Mouse (Mus musculus): ENCODE measurements at regions not wholly inside any gene's neighbourhood (a gene's known extent, or its start where the extent isn't known, plus 50 kb on each side); places are given as distances from the start of the nearest gene placed in this dataset.

DNA sequence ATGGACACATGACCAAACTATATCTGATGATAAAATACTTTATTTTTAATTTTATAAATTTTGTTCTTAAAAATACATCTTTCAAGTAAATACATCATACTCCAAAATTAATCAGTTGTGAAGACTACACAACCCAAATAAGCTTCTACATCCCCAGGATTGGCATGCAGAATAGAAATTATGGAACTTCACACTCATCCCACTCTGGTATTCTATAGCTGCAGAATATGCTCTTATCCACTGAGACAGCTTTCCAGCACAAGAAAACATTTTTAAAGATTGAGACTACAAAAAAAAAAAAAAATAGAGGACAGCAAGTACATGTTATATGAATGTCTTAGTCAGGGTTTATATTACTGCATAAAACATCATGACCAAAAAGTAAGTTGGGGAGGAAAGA lies 94.4 kb downstream of the Gm11232 start:
- no peak for DNase-seq (ENCODE audit: low spot score in 2 of 2)

DNA sequence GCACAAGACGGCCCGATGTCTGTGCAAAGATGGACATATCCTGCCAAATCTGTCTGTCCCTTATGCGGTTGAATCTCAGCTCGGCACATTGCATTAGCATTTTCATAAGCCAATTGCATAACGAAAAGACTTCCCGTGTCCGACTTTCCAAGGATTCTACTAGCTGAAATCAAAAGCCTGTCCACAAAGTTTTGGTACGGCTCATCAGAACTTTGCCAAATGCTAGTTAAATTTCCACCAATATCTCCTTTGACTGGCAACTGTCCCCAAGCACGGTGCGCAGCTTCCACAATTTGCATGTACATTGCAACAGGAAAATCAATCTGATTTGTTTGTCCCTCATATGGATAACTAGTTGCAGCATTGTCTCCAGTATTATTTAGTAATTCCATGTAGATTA lies 117.2 kb downstream of the Gm11232 start:
- no peak for DNase-seq (ENCODE audit: low spot score in 2 of 2)

DNA sequence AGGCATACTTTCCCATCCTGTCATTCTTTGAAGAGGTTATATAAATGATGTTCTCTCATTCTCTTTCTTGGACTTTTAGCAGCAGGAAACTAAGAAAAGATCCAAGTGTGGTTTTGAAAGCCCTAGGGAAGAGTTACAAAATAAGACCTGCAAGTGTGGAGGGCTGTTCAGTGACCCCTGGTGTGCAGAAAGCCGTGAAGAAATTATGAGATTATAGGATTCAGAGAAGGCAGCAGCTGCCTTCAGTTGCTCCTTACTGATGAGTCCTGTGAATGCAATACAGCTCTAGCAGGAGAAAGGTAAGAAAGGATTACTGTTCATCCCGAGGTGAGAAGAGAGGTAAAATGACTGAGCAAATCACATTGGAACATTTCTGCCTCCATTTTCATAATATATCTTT lies 130.7 kb downstream of the Gm11232 start:
- DNase-seq (ENCODE audit: low spot score in 2 of 2): no peak

GRCm38 (mm10) chr4:71626626-71627025 lies 131.1 kb downstream of the Gm11232 start:
- DNase-seq (ENCODE audit: low spot score in 2 of 2): no peak

- DNase-seq (ENCODE audit: low spot score in 2 of 2): no peak
Measured at GRCm38 (mm10) chr4:71624771-71625170, 133.0 kb downstream of the Gm11232 start.

DNA sequence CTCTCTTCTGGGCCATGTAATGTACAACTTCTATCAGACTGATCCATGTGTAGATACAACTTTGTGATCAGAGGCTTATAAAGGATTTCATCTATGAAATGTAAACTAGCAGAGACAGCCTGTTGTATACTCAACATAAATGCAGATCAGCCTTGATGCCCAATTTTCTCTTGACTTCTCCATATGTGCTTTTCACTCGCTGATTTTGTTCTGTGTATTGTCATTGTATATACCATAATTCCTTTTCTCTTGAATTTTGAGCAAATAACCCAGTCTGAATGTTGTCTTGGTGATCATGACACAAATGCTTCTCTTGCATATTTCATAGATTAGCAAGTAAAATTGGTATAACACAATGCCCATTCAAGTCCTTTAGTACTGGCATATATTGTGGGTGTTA lies 144.0 kb downstream of the Gm11232 start:
- no peak for DNase-seq (ENCODE audit: low spot score in 2 of 2)

DNA sequence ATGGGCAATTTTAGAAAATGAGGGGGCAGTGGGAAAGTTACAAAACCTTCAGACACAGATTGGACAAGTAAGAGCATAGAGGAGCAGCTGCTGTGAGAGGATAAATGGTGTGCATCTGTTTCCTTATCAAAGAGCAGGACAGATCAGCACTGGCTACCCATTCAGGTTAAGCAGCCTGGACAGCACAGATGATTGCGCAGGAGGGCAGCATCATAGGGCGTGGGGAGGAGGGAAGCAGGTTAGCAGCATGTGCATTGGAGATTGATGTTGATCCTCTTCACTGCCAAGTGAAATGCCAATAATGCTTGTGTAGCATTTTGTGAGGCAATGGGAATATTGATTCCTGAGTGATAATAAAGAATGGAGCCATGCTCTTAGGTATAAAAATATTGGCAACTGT lies 171.9 kb downstream of the Gm11232 start:
- DNase-seq (ENCODE audit: low spot score in 2 of 2): no peak

DNA sequence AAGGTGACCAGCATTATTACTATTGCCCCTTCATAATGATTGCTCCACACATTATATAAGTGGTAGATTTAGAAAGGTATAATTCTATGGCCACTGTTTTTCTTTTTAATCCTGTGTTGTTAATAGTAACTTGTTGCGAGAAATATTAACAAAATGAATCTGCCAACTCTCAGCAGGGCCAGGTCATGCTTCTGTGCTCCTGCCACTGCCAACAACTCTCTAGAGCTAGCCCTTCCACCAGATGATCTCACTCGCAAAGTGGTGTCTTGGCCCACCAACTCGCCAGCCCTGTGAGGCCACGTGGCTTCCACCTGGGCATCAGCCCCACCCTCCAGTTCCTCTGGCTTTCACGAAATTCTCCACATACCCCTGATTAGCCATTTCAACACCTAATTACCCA lies 197.1 kb downstream of the Gm11232 start:
- DNase-seq (ENCODE audit: low spot score in 2 of 2): no peak

- no peak for DNase-seq (ENCODE audit: low spot score in 2 of 2)
Measured at GRCm38 (mm10) chr4:71539200-71539599, 218.6 kb downstream of the Gm11232 start.

DNA sequence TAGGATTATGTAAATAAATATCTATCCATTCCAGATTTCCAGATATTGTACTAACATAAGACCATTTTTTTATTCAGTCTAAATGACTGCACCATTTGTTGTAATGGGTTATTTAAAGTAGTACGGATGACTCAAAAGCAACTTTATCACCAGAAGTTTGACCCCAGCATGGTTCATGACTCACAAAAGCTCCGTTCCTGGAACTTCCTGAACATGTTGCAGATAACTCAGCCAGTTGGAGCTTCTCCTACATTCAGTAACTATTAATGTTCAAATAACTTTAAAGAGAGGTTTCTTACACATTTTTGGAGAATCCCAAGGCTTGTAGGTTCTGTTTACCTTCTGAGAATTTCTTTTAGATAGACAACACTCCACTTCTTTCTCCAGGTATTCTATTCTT lies 219.8 kb downstream of the Gm11232 start:
- DNase-seq (ENCODE audit: low spot score in 2 of 2): no peak

DNA sequence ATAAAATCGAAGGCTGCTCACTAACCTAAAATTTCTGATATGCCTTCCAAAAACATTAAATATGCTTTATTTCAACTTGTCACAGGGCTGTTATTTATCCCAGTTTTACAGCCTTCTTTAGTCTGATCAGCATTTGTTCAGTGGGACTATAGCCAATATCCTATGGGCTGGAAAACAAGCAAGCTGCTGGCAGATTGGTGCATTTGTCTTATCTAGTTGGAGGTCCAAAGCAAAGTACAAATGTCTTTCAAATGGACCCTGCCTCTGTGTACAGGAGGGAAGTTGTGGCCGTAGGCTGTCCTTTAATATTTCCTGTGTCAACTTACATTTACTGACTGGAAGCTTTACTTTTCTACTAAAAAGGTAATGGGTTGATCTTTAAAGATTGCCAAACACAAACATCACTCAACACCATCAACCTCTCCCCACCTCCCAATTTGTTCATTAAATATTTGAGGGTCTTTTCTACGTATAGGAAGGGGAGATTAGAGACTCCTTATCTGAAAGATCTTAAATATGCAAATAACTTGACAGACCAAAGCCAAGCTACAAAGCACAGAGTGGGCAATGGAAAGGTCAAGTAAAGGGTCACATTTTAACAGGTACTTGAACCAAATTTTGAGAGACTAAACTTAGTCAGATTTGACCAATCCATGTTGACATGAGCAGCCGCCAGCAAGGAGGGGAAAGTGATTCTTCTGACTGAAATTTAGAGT lies 233.4 kb downstream of the Gm11232 start:
- no peak for DNase-seq (ENCODE audit: low spot score in 2 of 2)

DNA sequence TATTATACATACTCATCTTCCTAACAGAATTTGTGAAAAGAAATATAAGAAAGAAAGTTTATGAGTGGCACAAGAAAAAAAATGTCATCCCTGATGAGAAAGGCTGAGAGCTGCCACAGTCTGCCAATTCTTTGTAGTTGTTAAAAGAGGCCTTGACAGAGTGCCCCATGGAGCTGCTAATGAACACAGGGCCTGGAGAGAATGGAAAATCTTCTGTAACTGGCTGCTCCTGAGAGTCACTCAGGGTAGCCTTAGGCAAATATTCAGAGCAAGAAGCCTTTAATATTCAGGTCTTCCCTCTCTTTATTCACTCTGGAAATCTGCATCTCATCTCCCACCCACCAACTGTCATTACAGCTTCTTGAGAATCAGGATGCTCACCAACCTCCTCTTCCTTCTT lies 237.0 kb downstream of the Gm11232 start:
- no peak for DNase-seq (ENCODE audit: low spot score in 2 of 2)

DNA sequence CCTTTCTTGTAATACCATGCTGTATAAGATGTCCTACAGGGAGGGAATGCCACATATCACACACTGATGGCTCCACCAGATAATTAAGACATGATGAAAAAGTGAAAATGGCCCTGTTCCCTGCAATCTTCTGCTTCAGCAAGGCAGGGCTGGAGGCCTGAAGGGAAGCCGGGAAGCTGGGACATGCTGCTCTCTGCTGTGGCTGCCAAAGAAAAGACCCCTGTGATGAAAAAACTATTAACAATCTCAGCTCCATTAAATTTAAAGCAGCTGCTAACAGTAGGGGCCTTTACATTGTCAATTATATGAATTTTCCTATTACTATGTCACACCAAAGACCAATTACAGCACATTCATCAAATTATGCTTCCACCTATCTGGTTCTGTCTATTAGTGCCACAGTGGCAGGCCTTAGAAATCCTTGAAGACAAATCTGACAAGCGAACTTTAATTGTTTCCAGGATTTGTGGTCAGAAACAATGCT lies 239.8 kb downstream of the Gm11232 start:
- peak; percentile 22 to 47 for DNase-seq (ENCODE audit: low spot score in 2 of 2)

DNA sequence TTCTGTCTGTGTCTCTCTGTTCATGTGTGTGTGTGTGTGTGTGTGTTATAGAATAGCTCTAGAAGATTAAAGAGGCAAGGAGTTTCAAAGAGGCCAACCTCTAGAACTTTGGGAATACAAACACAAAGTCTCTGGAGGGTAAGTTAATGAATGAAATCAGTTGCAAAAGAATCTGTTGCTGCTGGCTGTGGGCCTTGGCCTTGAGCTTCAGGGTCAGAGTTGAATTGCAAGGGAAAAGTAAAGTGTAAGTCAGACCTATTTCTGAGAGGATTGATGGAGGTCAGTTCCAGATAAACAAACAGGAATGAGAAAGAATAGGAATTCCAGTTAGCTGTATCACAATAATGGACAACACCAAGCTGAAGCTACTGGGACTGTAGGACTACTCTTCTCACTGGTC lies 250.9 kb downstream of the Gm11232 start:
- DNase-seq (ENCODE audit: low spot score in 2 of 2): no peak

DNA sequence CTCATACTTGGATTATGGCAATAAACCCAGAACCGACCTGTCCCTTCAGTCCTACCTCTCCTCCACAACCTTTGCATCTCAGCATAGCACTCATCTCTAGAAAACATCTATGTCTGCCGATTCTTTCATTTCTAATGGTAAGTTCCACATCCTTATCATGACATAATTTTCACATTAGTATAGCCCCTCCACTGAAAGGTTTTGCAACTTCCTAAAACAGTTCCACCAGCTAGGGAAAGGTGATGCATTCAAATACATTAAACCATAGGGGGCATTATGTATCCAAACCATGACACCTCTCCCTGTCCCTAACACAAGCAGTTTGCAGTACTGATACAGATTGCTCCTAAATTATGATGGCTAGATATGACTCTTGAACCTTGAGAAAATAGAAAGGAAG lies 268.0 kb downstream of the Gm11232 start:
- no peak for DNase-seq (ENCODE audit: low spot score in 2 of 2)

DNA sequence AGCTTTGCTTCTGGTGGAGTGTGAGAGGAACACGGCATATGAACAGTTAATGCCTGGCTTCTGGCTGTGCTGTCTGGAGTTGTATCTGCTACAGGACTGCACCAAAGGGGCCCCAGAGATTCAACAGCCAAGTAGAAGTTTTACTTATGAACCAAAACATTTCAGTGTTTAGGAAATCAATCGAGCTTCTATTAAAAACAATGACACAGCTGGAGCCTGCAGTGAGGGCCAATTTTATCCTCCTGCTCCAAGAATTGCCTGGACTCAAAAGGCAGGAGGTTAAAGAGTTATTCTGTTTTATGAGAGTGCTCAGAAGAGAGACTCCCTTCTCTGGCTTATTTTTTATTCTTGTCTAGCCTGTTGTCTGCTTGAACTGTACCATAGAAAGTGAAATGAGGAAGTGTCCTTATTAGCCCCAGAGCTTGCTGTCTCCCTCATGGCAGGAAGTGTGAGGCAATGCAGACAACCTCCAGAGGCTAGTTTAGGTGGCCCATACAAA lies 269.1 kb downstream of the Gm11232 start:
- DNase-seq (ENCODE audit: low spot score in 2 of 2): no peak

GRCm38 (mm10) chr4:71488059-71488458 lies 269.7 kb downstream of the Gm11232 start:
- DNase-seq (ENCODE audit: low spot score in 2 of 2): no peak

GRCm38 (mm10) chr4:71480960-71481359 lies 276.8 kb downstream of the Gm11232 start:
- DNase-seq (ENCODE audit: low spot score in 2 of 2): no peak

- no peak for DNase-seq (ENCODE audit: low spot score in 2 of 2)
Measured at GRCm38 (mm10) chr4:71470580-71470979, 287.2 kb downstream of the Gm11232 start.

GRCm38 (mm10) chr4:71454811-71455210 lies 303.0 kb downstream of the Gm11232 start:
- DNase-seq (ENCODE audit: low spot score in 2 of 2): peak in 1 of 2 experiments; percentile 63

DNA sequence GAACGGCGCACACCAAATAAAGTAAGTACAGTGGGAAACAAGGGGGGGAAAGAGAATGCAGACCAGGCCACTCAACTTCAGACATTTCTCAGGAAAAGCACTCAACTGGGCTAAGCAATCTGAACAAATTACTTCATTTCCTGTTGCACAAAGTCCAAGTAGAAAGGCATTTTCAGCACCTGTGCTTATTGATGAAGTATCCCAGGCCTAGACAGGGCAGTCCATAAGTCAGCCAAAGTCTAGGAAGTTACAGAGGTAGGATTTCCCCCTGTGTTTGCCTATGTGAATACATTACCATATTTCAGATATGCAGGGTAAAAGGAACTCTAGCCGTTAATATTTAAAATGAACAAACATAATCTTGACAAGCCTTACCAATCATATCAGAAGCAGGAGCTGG lies 304.3 kb downstream of the Gm11232 start:
- no peak for DNase-seq (ENCODE audit: low spot score in 2 of 2)

GRCm38 (mm10) chr4:71446461-71446860 lies 311.3 kb downstream of the Gm11232 start:
- DNase-seq (ENCODE audit: low spot score in 2 of 2): no peak

DNA sequence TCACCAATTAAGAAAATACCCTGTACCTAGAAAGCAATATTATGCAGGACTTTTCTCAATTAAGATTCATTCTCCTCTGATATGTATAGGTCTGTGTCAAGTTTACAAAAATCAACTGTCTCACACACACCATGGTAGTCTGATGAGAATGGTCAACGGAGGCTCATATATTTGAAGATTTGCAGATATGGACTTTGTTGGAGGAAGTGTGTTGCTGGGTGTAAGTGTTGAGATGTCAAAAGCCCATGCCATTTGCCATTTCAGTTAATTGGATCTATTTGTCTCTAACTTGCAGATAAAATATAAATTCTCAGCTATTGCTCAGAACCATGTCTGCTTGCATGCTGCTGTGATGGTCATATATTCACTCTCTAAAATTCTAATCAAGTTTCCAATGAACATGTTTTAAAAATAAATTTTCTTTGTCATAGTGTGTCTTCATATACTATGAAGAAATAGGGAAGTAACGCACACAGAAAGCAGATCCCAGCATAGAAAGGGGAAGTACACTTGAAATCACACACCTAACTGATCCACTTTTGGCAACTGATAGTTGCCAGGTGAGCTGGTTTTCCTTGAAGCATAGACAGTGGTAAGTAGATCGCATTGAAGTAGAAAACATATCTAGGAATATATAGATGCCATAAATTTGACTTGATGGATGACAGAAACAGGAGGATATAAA lies 326.4 kb downstream of the Gm11232 start:
- no peak for DNase-seq (ENCODE audit: low spot score in 2 of 2)
